Mouse (Mus musculus) brain, embryonic 14.5 days (tissue): ENCODE measurements at regions not wholly inside any gene's neighbourhood (a gene's known extent, or its start where the extent isn't known, plus 50 kb on each side); places are given as distances from the start of the nearest gene placed in this dataset.

ENCODE experiments used
- DNase-seq: peaks from one replicate; pipeline ENCODE4 v3.0.0-alpha.2; 2011; ENCODE audit warnings: low read depth
- CTCF ChIP-seq: fragments of 200-500 bp; IDR thresholded peaks from 2 replicates; pipeline ENCODE4 v1.5.1; 2012; ENCODE audit warnings: inconsistent platforms, mild to moderate bottlenecking, moderate library complexity, borderline replicate concordance; ENCODE audit not compliant: insufficient read depth, insufficient read length; ENCODE audit errors: extremely low read depth
- POLR2A ChIP-seq: fragments of 200-500 bp; IDR thresholded peaks from 2 replicates; pipeline ENCODE4 v1.6.1; 2012; ENCODE audit warnings: mild to moderate bottlenecking, inconsistent platforms, borderline replicate concordance; ENCODE audit not compliant: poor library complexity, insufficient read depth, insufficient read length, severe bottlenecking; ENCODE audit errors: extremely low read depth

- TF ChIP-seq POLR2A (no peak), CTCF (no peak)
- peak; percentile 1 for DNase-seq
These were observed 56.9 kb upstream of the Ldoc1 start for GRCm38 (mm10) chrX:61652377-61652776.

DNA sequence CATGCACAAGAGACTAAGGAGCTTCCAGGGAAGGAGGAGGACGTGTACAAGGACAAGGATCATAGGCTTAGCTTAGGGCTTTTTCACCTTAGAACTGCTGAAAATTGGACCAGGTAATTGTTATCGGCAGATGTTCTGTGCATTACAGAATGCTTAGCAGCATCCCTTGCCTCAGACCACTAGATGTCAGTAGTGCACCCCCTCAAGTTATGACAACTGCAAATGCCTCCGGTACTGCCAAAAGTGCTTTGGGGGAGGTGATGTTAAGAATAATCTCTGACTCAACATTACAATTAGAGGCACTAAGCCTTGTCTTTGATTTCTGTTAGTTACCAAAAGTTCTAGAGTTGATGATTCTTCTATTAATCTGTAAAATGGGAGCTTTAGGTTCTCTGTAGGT, 56.2 kb upstream of the Ldoc1 start:
- peak; percentile 64 for DNase-seq
- TF ChIP-seq CTCF (peak; percentile 60; the same call in 1 of the 2 replicates), POLR2A (no peak)
